Mouse (Mus musculus): ENCODE results near the gene 1110051M20Rik. TPM values are rescaled to one million over a fixed set of nuclear protein-coding genes. Genes with fewer than 3 reads are reported as not detected.

1110051M20Rik gene
- total RNA-seq, 2 experiments from 2014 or later = 90.8 to 106 TPM

- peak in 1 of 2 experiments; percentile 19 for DNase-seq (ENCODE audit: low spot score in 2 of 2)
Observed at GRCm38 (mm10) chr2:91458673-91459391, 14.3 kb upstream of the 1110051M20Rik start.

- peak; percentile 28 to 30 for DNase-seq (ENCODE audit: low spot score in 2 of 2)
Observed at GRCm38 (mm10) chr2:91458252-91458672, 13.8 kb upstream of the 1110051M20Rik start.

GRCm38 (mm10) chr2:91457656-91458251, 13.2 kb upstream of the 1110051M20Rik start:
- DNase-seq (ENCODE audit: low spot score in 2 of 2) = peak in 1 of 2 experiments; percentile 23

GRCm38 (mm10) chr2:91457259-91457655, 12.8 kb upstream of the 1110051M20Rik start, which contains the start of gene Lrp4:
Gene Lrp4, plus strand, starts transcription at chr2:91457511.
- DNase-seq (ENCODE audit: low spot score in 2 of 2) = peak in 1 of 2 experiments; percentile 39

GRCm38 (mm10) chr2:91456491-91457100, 12.1 kb upstream of the 1110051M20Rik start:
- DNase-seq (ENCODE audit: low spot score in 2 of 2) = no peak

GRCm38 (mm10) chr2:91455826-91456225, 11.3 kb upstream of the 1110051M20Rik start:
- DNase-seq (ENCODE audit: low spot score in 2 of 2) = peak; percentile 32 to 74

GRCm38 (mm10) chr2:91454434-91454833, 9.9 kb upstream of the 1110051M20Rik start:
- DNase-seq (ENCODE audit: low spot score in 2 of 2) = no peak

- DNase-seq (ENCODE audit: low spot score in 2 of 2) = no peak
Observed at GRCm38 (mm10) chr2:91453231-91454075, 8.9 kb upstream of the 1110051M20Rik start.

- no peak for DNase-seq (ENCODE audit: low spot score in 2 of 2)
Observed at GRCm38 (mm10) chr2:91452658-91453057, 8.2 kb upstream of the 1110051M20Rik start.

GRCm38 (mm10) chr2:91450316-91450715, 5.8 kb upstream of the 1110051M20Rik start:
- no peak for DNase-seq (ENCODE audit: low spot score in 2 of 2)

- DNase-seq (ENCODE audit: low spot score in 2 of 2) = no peak
Observed at GRCm38 (mm10) chr2:91449662-91450061, 5.2 kb upstream of the 1110051M20Rik start.

- no peak for DNase-seq (ENCODE audit: low spot score in 2 of 2)
Observed at GRCm38 (mm10) chr2:91442241-91442640, 2.3 kb downstream of the 1110051M20Rik start.

GRCm38 (mm10) chr2:91441715-91442114, 2.8 kb downstream of the 1110051M20Rik start:
- no peak for DNase-seq (ENCODE audit: low spot score in 2 of 2)

GRCm38 (mm10) chr2:91440686-91441085, 3.8 kb downstream of the 1110051M20Rik start:
- no peak for DNase-seq (ENCODE audit: low spot score in 2 of 2)

GRCm38 (mm10) chr2:91439876-91440275, 4.6 kb downstream of the 1110051M20Rik start:
- DNase-seq (ENCODE audit: low spot score in 2 of 2) = no peak

- no peak for DNase-seq (ENCODE audit: low spot score in 2 of 2)
Observed at GRCm38 (mm10) chr2:91439271-91439670, 5.2 kb downstream of the 1110051M20Rik start.

GRCm38 (mm10) chr2:91437116-91437815, 7.2 kb downstream of the 1110051M20Rik start:
- DNase-seq (ENCODE audit: low spot score in 2 of 2) = no peak

GRCm38 (mm10) chr2:91436713-91437112, 7.8 kb downstream of the 1110051M20Rik start:
- no peak for DNase-seq (ENCODE audit: low spot score in 2 of 2)

- DNase-seq (ENCODE audit: low spot score in 2 of 2) = no peak
Observed at GRCm38 (mm10) chr2:91430600-91430919, 13.9 kb downstream of the 1110051M20Rik start.

GRCm38 (mm10) chr2:91429915-91430599, 14.4 kb downstream of the 1110051M20Rik start:
- no peak for DNase-seq (ENCODE audit: low spot score in 2 of 2)
